Mouse (Mus musculus): ENCODE results near the gene Pappa2. TPM values are rescaled to one million over a fixed set of nuclear protein-coding genes. Genes with fewer than 3 reads are reported as not detected.

The Pappa2 gene
- 0.41 and 0.77 TPM in 2 replicates for polyA plus RNA-seq (2014; fragmentation: Nextera tagmentation; extraction: Ambion mirVana)

GRCm38 (mm10) chr1:158980390-158980789 is at the start of gene Pappa2:
TSS of gene Pappa2 (minus strand) at chr1:158980490.
- Histone ChIP-seq H3K9me3 (ENCODE audit: control insufficient read depth, low read length) (no peaks in the 10 kb centered on the region), H3K4me1 (ENCODE audit: control insufficient read depth, insufficient read depth, low read length) (no peaks in the 10 kb centered on the region), H3K27me3 (ENCODE audit: control insufficient read depth, insufficient read depth, low read length) (no peaks in the 10 kb centered on the region), H3K4me3 (ENCODE audit: low read length) (no peak within 1 kb of the TSS), H3K27ac (ENCODE audit: low read depth, low read length) (no peak within 1 kb of the TSS), H3K9ac (ENCODE audit: low read depth, low read length) (no peak within 1 kb of the TSS), H3K36me3 (ENCODE audit: control insufficient read depth, insufficient read depth, low read length) (no peaks in the 10 kb centered on the region), H3K4me2 (replicated peaks; ENCODE audit: low read depth, low read length) (no peak within 1 kb of the TSS)
- no peak for ATAC-seq (ENCODE audit: low FRiP score, low TSS enrichment)
- 60% methylated on average over 1 of the region's 1 CpGs for WGBS

GRCm38 (mm10) chr1:159029106-159029505 is 48.8 kb upstream of the Pappa2 start:
- Histone ChIP-seq H3K27me3 (ENCODE audit: control insufficient read depth, insufficient read depth, low read length) (no peaks in the 10 kb centered on the region), H3K27ac (ENCODE audit: low read depth, low read length) (no peak overlapping the region), H3K4me2 (replicated peaks; ENCODE audit: low read depth, low read length) (no peak overlapping the region), H3K4me1 (ENCODE audit: control insufficient read depth, insufficient read depth, low read length) (no peaks in the 10 kb centered on the region), H3K9ac (ENCODE audit: low read depth, low read length) (no peak overlapping the region), H3K4me3 (ENCODE audit: low read length) (no peak overlapping the region), H3K9me3 (ENCODE audit: control insufficient read depth, low read length) (no peaks in the 10 kb centered on the region), H3K36me3 (ENCODE audit: control insufficient read depth, insufficient read depth, low read length) (no peaks in the 10 kb centered on the region)
- WGBS, result 91% methylated on average over 2 of the region's 2 CpGs
- no peak for ATAC-seq (ENCODE audit: low FRiP score, low TSS enrichment)

GRCm38 (mm10) chr1:159014940-159015660 is 34.8 kb upstream of the Pappa2 start:
- 87% methylated on average over 5 of the region's 5 CpGs for WGBS
- Histone ChIP-seq H3K9me3 (ENCODE audit: control insufficient read depth, low read length) (no peaks in the 10 kb centered on the region), H3K36me3 (ENCODE audit: control insufficient read depth, insufficient read depth, low read length) (no peaks in the 10 kb centered on the region), H3K4me3 (ENCODE audit: low read length) (no peak overlapping the region), H3K4me2 (replicated peaks; ENCODE audit: low read depth, low read length) (no peak overlapping the region), H3K4me1 (ENCODE audit: control insufficient read depth, insufficient read depth, low read length) (no peaks in the 10 kb centered on the region), H3K27me3 (ENCODE audit: control insufficient read depth, insufficient read depth, low read length) (no peaks in the 10 kb centered on the region), H3K9ac (ENCODE audit: low read depth, low read length) (no peak overlapping the region), H3K27ac (ENCODE audit: low read depth, low read length) (no peak overlapping the region)
- no peak for ATAC-seq (ENCODE audit: low FRiP score, low TSS enrichment)

GRCm38 (mm10) chr1:158987042-158987441 is 6.8 kb upstream of the Pappa2 start:
- no peaks in the 10 kb centered on the region for H3K4me1 ChIP-seq (ENCODE audit: control insufficient read depth, insufficient read depth, low read length)
- no peaks in the 10 kb centered on the region for H3K36me3 ChIP-seq (ENCODE audit: control insufficient read depth, insufficient read depth, low read length)
- no peak overlapping the region for H3K4me2 ChIP-seq (replicated peaks; ENCODE audit: low read depth, low read length)
- no peaks in the 10 kb centered on the region for H3K9me3 ChIP-seq (ENCODE audit: control insufficient read depth, low read length)
- no peak overlapping the region for H3K4me3 ChIP-seq (ENCODE audit: low read length)
- H3K27ac ChIP-seq (ENCODE audit: low read depth, low read length), result no peak overlapping the region
- WGBS, result 77% methylated on average over 3 of the region's 3 CpGs
- H3K27me3 ChIP-seq (ENCODE audit: control insufficient read depth, insufficient read depth, low read length), result no peaks in the 10 kb centered on the region
- ATAC-seq (ENCODE audit: low FRiP score, low TSS enrichment), result no peak
- no peak overlapping the region for H3K9ac ChIP-seq (ENCODE audit: low read depth, low read length)

- 64% methylated on average over 5 of the region's 5 CpGs for WGBS
These were observed 17.9 kb downstream of the Pappa2 start for GRCm38 (mm10) chr1:158962340-158962739.

GRCm38 (mm10) chr1:158960984-158961383 is 19.3 kb downstream of the Pappa2 start:
- no peaks in the 10 kb centered on the region for H3K27me3 ChIP-seq (ENCODE audit: control insufficient read depth, insufficient read depth, low read length)
- no peaks in the 10 kb centered on the region for H3K36me3 ChIP-seq (ENCODE audit: control insufficient read depth, insufficient read depth, low read length)
- no peak overlapping the region for H3K9ac ChIP-seq (ENCODE audit: low read depth, low read length)
- H3K4me2 ChIP-seq (replicated peaks; ENCODE audit: low read depth, low read length), result no peak overlapping the region
- no peak overlapping the region for H3K27ac ChIP-seq (ENCODE audit: low read depth, low read length)
- WGBS, result 33% methylated on average over 4 of the region's 4 CpGs
- no peak overlapping the region for H3K4me3 ChIP-seq (ENCODE audit: low read length)
- no peaks in the 10 kb centered on the region for H3K9me3 ChIP-seq (ENCODE audit: control insufficient read depth, low read length)
- no peak; the same call in 1 of the 2 replicates for ATAC-seq (ENCODE audit: low FRiP score, low TSS enrichment)
- H3K4me1 ChIP-seq (ENCODE audit: control insufficient read depth, insufficient read depth, low read length), result no peaks in the 10 kb centered on the region

More at GRCm38 (mm10) chr1:158962340-158962739, 17.9 kb downstream of the Pappa2 start:
- Histone ChIP-seq H3K4me1 (ENCODE audit: control insufficient read depth, insufficient read depth, low read length) (no peaks in the 10 kb centered on the region), H3K36me3 (ENCODE audit: control insufficient read depth, insufficient read depth, low read length) (no peaks in the 10 kb centered on the region), H3K9ac (ENCODE audit: low read depth, low read length) (no peak overlapping the region), H3K4me3 (ENCODE audit: low read length) (no peak overlapping the region), H3K9me3 (ENCODE audit: control insufficient read depth, low read length) (no peaks in the 10 kb centered on the region), H3K27me3 (ENCODE audit: control insufficient read depth, insufficient read depth, low read length) (no peaks in the 10 kb centered on the region), H3K4me2 (replicated peaks; ENCODE audit: low read depth, low read length) (no peak overlapping the region), H3K27ac (ENCODE audit: low read depth, low read length) (no peak overlapping the region)
- no peak for ATAC-seq (ENCODE audit: low FRiP score, low TSS enrichment)

- ATAC-seq (ENCODE audit: low FRiP score, low TSS enrichment), result no peak
- Histone ChIP-seq H3K36me3 (ENCODE audit: control insufficient read depth, insufficient read depth, low read length) (no peaks in the 10 kb centered on the region), H3K4me1 (ENCODE audit: control insufficient read depth, insufficient read depth, low read length) (no peaks in the 10 kb centered on the region), H3K27ac (ENCODE audit: low read depth, low read length) (no peak overlapping the region), H3K9ac (ENCODE audit: low read depth, low read length) (no peak overlapping the region), H3K4me3 (ENCODE audit: low read length) (no peak overlapping the region), H3K27me3 (ENCODE audit: control insufficient read depth, insufficient read depth, low read length) (no peaks in the 10 kb centered on the region), H3K4me2 (replicated peaks; ENCODE audit: low read depth, low read length) (no peak overlapping the region), H3K9me3 (ENCODE audit: control insufficient read depth, low read length) (no peaks in the 10 kb centered on the region)
- WGBS, result 31% methylated on average over 8 of the region's 8 CpGs
These were observed 19.7 kb downstream of the Pappa2 start for GRCm38 (mm10) chr1:158960549-158960948.

- Histone ChIP-seq H3K4me2 (replicated peaks; ENCODE audit: low read depth, low read length) (no peak overlapping the region), H3K27ac (ENCODE audit: low read depth, low read length) (no peak overlapping the region), H3K4me1 (ENCODE audit: control insufficient read depth, insufficient read depth, low read length) (no peaks in the 10 kb centered on the region), H3K9me3 (ENCODE audit: control insufficient read depth, low read length) (no peaks in the 10 kb centered on the region), H3K4me3 (ENCODE audit: low read length) (no peak overlapping the region), H3K9ac (ENCODE audit: low read depth, low read length) (no peak overlapping the region), H3K27me3 (ENCODE audit: control insufficient read depth, insufficient read depth, low read length) (no peaks in the 10 kb centered on the region), H3K36me3 (ENCODE audit: control insufficient read depth, insufficient read depth, low read length) (no peaks in the 10 kb centered on the region)
- 89% methylated on average over 7 of the region's 7 CpGs for WGBS
- no peak for ATAC-seq (ENCODE audit: low FRiP score, low TSS enrichment)
These were observed 23.9 kb downstream of the Pappa2 start for GRCm38 (mm10) chr1:158956361-158956760.

- no peak overlapping the region for H3K4me2 ChIP-seq (replicated peaks; ENCODE audit: low read depth, low read length)
- WGBS, result 83% methylated on average over 6 of the region's 6 CpGs
- no peak for ATAC-seq (ENCODE audit: low FRiP score, low TSS enrichment)
These were observed 25.5 kb downstream of the Pappa2 start for GRCm38 (mm10) chr1:158954785-158955184.

More at GRCm38 (mm10) chr1:158954785-158955184, 25.5 kb downstream of the Pappa2 start:
- H3K9me3 ChIP-seq (ENCODE audit: control insufficient read depth, low read length), result no peaks in the 10 kb centered on the region
- H3K27ac ChIP-seq (ENCODE audit: low read depth, low read length), result no peak overlapping the region
- no peaks in the 10 kb centered on the region for H3K4me1 ChIP-seq (ENCODE audit: control insufficient read depth, insufficient read depth, low read length)
- H3K36me3 ChIP-seq (ENCODE audit: control insufficient read depth, insufficient read depth, low read length), result no peaks in the 10 kb centered on the region
- H3K9ac ChIP-seq (ENCODE audit: low read depth, low read length), result no peak overlapping the region
- H3K27me3 ChIP-seq (ENCODE audit: control insufficient read depth, insufficient read depth, low read length), result no peaks in the 10 kb centered on the region
- no peak overlapping the region for H3K4me3 ChIP-seq (ENCODE audit: low read length)
